Mouse (Mus musculus): ENCODE measurements around the gene Zfp58. TPM values are rescaled to one million over a fixed set of nuclear protein-coding genes. Genes with fewer than 3 reads are reported as not detected.
"Not testable (repeated sequence)": the region's sequence is repeated elsewhere in the genome, so short reads cannot be mapped to it uniquely, and the experiment has no call there.

Zfp58 gene
- polyA plus RNA-seq, 1 experiment from 2014 or later = 2.3 TPM

DNA sequence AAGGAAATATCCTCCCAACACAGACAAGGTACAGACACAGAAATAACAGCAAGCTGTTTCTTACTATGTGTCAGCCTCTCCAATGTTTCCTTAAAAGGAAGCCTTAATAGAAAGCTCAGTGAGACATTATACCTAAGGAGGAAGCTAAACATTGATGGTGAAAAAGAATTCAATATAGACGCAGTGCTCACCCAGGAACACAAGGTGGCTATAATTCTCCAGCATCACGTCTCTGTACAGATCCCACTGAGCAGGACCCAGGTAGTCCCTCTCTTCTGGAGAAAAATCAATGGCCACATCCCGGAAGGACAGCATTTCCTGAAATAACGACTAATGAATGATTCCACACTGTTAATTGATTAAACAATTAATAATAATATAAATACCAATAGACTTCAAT lies 18.8 kb downstream of the Zfp58 start:
- ATAC-seq (ENCODE audit: low read depth) = no peak
- Histone ChIP-seq H3K9me3 (replicated peaks; ENCODE audit: control insufficient read depth, low read length) (no peaks in the 10 kb centered on the region), H3K9ac (ENCODE audit: low read depth, low read length) (no peak overlapping the region), H3K27me3 (ENCODE audit: control insufficient read depth, insufficient read depth, low read depth, low read length) (no peaks in the 10 kb centered on the region), H3K4me1 (ENCODE audit: control insufficient read depth, low read depth, low read length) (peaks cover 8% of the 10 kb centered on the region), H3K4me3 (ENCODE audit: low read depth, low read length) (no peak overlapping the region), H3K4me2 (ENCODE audit: low read depth, low read length) (no peak overlapping the region), H3K36me3 (ENCODE audit: control insufficient read depth, insufficient read depth) (peaks cover 2% of the 10 kb centered on the region; the same call in 1 of the 2 replicates), H3K27ac (ENCODE audit: low read length) (no peak overlapping the region)
- WGBS (ENCODE audit: insufficient replicate concordance) = 53% methylated on average over 4 of the region's 4 CpGs

DNA sequence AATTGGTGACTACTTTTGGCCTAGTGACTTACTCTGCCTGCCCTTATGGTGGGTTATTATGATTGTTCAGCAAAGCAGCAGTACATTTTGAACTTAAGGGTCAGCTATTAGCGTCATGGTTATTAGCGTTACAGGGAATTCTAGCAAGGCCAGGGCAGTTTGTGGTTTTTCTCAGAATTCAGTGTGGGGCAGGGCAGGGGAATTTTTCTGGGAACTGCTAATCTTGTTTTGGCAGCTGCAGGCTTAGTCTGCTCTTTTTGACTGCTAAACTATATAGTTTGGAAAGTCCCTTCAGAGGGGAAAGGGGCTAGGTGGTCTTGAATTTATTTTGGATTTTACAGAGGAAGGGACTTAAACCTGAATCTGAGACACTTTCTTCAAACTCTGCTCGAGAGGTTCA lies 31.1 kb downstream of the Zfp58 start:
- 60% methylated on average over 3 of the region's 3 CpGs for whole genome bisulfite sequencing (ENCODE audit: insufficient replicate concordance)
- H3K36me3 ChIP-seq (ENCODE audit: control insufficient read depth, insufficient read depth) = peaks cover 6% of the 10 kb centered on the region
- H3K27me3 ChIP-seq (ENCODE audit: control insufficient read depth, insufficient read depth, low read depth, low read length) = no peaks in the 10 kb centered on the region
- no peaks in the 10 kb centered on the region for H3K4me1 ChIP-seq (ENCODE audit: control insufficient read depth, low read depth, low read length)
- H3K27ac ChIP-seq (ENCODE audit: low read length) = no peak overlapping the region
- no peak overlapping the region for H3K9ac ChIP-seq (ENCODE audit: low read depth, low read length)
- H3K4me3 ChIP-seq (ENCODE audit: low read depth, low read length) = no peak overlapping the region
- ATAC-seq (ENCODE audit: low read depth) = no peak
- no peak overlapping the region for H3K4me2 ChIP-seq (ENCODE audit: low read depth, low read length)
- H3K9me3 ChIP-seq (replicated peaks; ENCODE audit: control insufficient read depth, low read length) = no peaks in the 10 kb centered on the region

DNA sequence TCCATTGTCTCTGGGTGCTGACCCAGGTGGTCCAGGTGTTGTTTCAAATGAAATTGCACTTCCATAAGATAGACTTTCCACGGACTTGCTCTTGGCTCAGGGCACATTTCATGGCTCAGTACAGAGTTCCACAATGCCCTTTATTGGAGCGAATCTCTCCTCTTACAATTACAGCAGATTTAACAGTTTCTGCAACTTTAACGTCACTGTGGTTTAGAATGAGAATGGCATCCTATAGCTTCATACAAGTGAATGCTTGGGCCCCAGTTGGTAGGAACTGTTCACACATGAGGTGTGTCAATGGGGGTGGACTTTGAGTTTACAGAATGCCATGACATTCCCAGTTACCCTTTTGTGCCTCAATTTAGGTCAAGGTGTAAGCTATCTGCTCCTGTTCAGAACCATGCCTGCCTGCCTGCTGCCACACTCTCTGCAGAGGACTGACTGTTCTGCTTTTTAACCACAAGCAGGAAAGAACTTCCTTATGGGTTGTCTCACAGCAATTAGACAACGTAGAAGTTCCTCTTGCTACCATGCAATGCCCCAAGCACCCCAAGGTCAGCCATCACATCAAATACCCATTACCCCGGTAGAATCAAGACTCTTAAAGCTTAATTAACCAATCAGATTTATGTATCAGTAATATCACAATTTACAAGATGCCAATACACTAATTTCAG lies 36.7 kb downstream of the Zfp58 start:
- H3K9me3 ChIP-seq (replicated peaks; ENCODE audit: control insufficient read depth, low read length); H3K4me2 ChIP-seq (ENCODE audit: low read depth, low read length); H3K4me3 ChIP-seq (ENCODE audit: low read depth, low read length); ATAC-seq (ENCODE audit: low read depth); H3K4me1 ChIP-seq (ENCODE audit: control insufficient read depth, low read depth, low read length); H3K27me3 ChIP-seq (ENCODE audit: control insufficient read depth, insufficient read depth, low read depth, low read length); H3K9ac ChIP-seq (ENCODE audit: low read depth, low read length); H3K36me3 ChIP-seq (ENCODE audit: control insufficient read depth, insufficient read depth); H3K27ac ChIP-seq (ENCODE audit: low read length): not testable (repeated sequence)
- WGBS (ENCODE audit: insufficient replicate concordance) = 23% methylated on average over 2 of the region's 5 CpGs

DNA sequence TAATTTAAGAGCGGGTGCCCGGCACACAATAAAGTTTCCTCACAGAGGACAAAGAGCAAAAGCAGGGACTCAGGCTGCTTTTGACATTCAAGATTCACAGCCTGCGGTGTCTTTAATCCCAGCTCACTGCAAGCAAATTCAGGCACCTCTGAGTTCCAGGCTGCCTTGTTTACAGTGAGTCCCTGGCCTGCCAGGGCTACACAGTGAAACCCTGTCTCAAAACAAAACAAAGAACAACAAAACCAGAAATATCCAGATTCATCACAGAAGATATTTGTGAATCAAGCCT lies 48.4 kb downstream of the Zfp58 start:
- peak overlapping the region; percentile 44; the same call in 1 of the 2 replicates for H3K27ac ChIP-seq (ENCODE audit: low read length)
- ATAC-seq (ENCODE audit: low read depth) = no peak

GRCm38 (mm10) chr13:67451172-67452020 lies 49.0 kb downstream of the Zfp58 start, which contains the start of gene Zfp874a:
TSS of gene Zfp874a (minus strand) at chr13:67451624.
- WGBS (ENCODE audit: insufficient replicate concordance) = 2% methylated on average over 20 of the region's 20 CpGs
- H3K27ac ChIP-seq (ENCODE audit: low read length) = peak within 1 kb of the TSS; percentile 72
- no peaks in the 10 kb centered on the region for H3K27me3 ChIP-seq (ENCODE audit: control insufficient read depth, insufficient read depth, low read depth, low read length)

More for the DNA sequence above, 48.4 kb downstream of the Zfp58 start:
- Histone ChIP-seq H3K27me3 (ENCODE audit: control insufficient read depth, insufficient read depth, low read depth, low read length) (no peaks in the 10 kb centered on the region), H3K9me3 (replicated peaks; ENCODE audit: control insufficient read depth, low read length) (no peaks in the 10 kb centered on the region), H3K4me3 (ENCODE audit: low read depth, low read length) (peak overlapping the region; percentile 73), H3K36me3 (ENCODE audit: control insufficient read depth, insufficient read depth) (peaks cover 3% of the 10 kb centered on the region; the same call in 1 of the 2 replicates), H3K4me1 (ENCODE audit: control insufficient read depth, low read depth, low read length) (no peaks in the 10 kb centered on the region; the same call in 1 of the 2 replicates), H3K9ac (ENCODE audit: low read depth, low read length) (peak overlapping the region; percentile 58; the same call in 1 of the 2 replicates), H3K4me2 (ENCODE audit: low read depth, low read length) (peak overlapping the region; percentile 68)
- WGBS (ENCODE audit: insufficient replicate concordance) = 10% methylated on average over 3 of the region's 3 CpGs

More at GRCm38 (mm10) chr13:67451172-67452020, 49.0 kb downstream of the Zfp58 start, which contains the start of gene Zfp874a:
- no peaks in the 10 kb centered on the region for H3K9me3 ChIP-seq (replicated peaks; ENCODE audit: control insufficient read depth, low read length)
- peak within 1 kb of the TSS; percentile 70 for H3K9ac ChIP-seq (ENCODE audit: low read depth, low read length)
- peak; percentile 97 for ATAC-seq (ENCODE audit: low read depth)
- no peaks in the 10 kb centered on the region; the same call in 1 of the 2 replicates for H3K4me1 ChIP-seq (ENCODE audit: control insufficient read depth, low read depth, low read length)
- H3K4me3 ChIP-seq (ENCODE audit: low read depth, low read length) = peak within 1 kb of the TSS; percentile 73
- peaks cover 3% of the 10 kb centered on the region; the same call in 1 of the 2 replicates for H3K36me3 ChIP-seq (ENCODE audit: control insufficient read depth, insufficient read depth)
- H3K4me2 ChIP-seq (ENCODE audit: low read depth, low read length) = peak within 1 kb of the TSS; percentile 68

Other genes with a start within 250 kb of the Zfp58 start
- 0.41 and 0.50 TPM in 2 replicates for gene Zfp458, start 222.1 kb downstream of the Zfp58 start, polyA plus RNA-seq (2015; fragmentation: Nextera tagmentation; extraction: Ambion mirVana)
- 0.46 TPM in 1 of 2 replicates, not detected in the other for gene Zfp457, start 194.1 kb downstream of the Zfp58 start, polyA plus RNA-seq (2015; fragmentation: Nextera tagmentation; extraction: Ambion mirVana)
- 0.65 and 0.75 TPM in 2 replicates for gene Zfp595, start 168.0 kb downstream of the Zfp58 start, polyA plus RNA-seq (2015; fragmentation: Nextera tagmentation; extraction: Ambion mirVana)
- 0.19 TPM in 1 of 2 replicates, not detected in the other for gene Gm28044, start 140.0 kb downstream of the Zfp58 start, polyA plus RNA-seq (2015; fragmentation: Nextera tagmentation; extraction: Ambion mirVana)
- 0.62 and 0.63 TPM in 2 replicates for gene Zfp953, start 139.9 kb downstream of the Zfp58 start, polyA plus RNA-seq (2015; fragmentation: Nextera tagmentation; extraction: Ambion mirVana)
- 0.13 and 0.35 TPM in 2 replicates for gene Gm28041, start 124.8 kb downstream of the Zfp58 start, polyA plus RNA-seq (2015; fragmentation: Nextera tagmentation; extraction: Ambion mirVana)
- gene Zfp456, start 124.7 kb downstream of the Zfp58 start, polyA plus RNA-seq (2015; fragmentation: Nextera tagmentation; extraction: Ambion mirVana) = 0.36 and 0.47 TPM in 2 replicates
- 1.5 and 2.1 TPM in 2 replicates for gene Zfp429, start 100.7 kb downstream of the Zfp58 start, polyA plus RNA-seq (2015; fragmentation: Nextera tagmentation; extraction: Ambion mirVana)
- 0.09 and 0.14 TPM in 2 replicates for gene Zfp459, start 79.1 kb downstream of the Zfp58 start, polyA plus RNA-seq (2015; fragmentation: Nextera tagmentation; extraction: Ambion mirVana)
- gene Zfp874a, start 48.9 kb downstream of the Zfp58 start, polyA plus RNA-seq (2015; fragmentation: Nextera tagmentation; extraction: Ambion mirVana) = 7.3 and 7.7 TPM in 2 replicates
- 3.0 and 3.2 TPM in 2 replicates for gene Zfp874b, start 16.3 kb downstream of the Zfp58 start, polyA plus RNA-seq (2015; fragmentation: Nextera tagmentation; extraction: Ambion mirVana)
- not detected in 2 replicates for gene Gm26965, start 25.6 kb upstream of the Zfp58 start, polyA plus RNA-seq (2015; fragmentation: Nextera tagmentation; extraction: Ambion mirVana)
- gene Zfp87, start 25.6 kb upstream of the Zfp58 start, polyA plus RNA-seq (2015; fragmentation: Nextera tagmentation; extraction: Ambion mirVana) = 6.3 and 7.8 TPM in 2 replicates
- 3.9 and 4.0 TPM in 2 replicates for gene Zfp748, start 53.3 kb upstream of the Zfp58 start, polyA plus RNA-seq (2015; fragmentation: Nextera tagmentation; extraction: Ambion mirVana)
- gene Zfp729b, start 109.2 kb upstream of the Zfp58 start, polyA plus RNA-seq (2015; fragmentation: Nextera tagmentation; extraction: Ambion mirVana) = 1.1 TPM in 2 replicates
- not detected in 2 replicates for gene Gm49345, start 137.2 kb upstream of the Zfp58 start, polyA plus RNA-seq (2015; fragmentation: Nextera tagmentation; extraction: Ambion mirVana)
- gene Zfp729a, start 137.2 kb upstream of the Zfp58 start, polyA plus RNA-seq (2015; fragmentation: Nextera tagmentation; extraction: Ambion mirVana) = 0.77 and 0.99 TPM in 2 replicates
- gene Zfp738, start 186.5 kb upstream of the Zfp58 start, polyA plus RNA-seq (2015; fragmentation: Nextera tagmentation; extraction: Ambion mirVana) = 2.5 and 2.8 TPM in 2 replicates
- 1.4 TPM in 2 replicates for gene Zfp65, start 228.6 kb upstream of the Zfp58 start, polyA plus RNA-seq (2015; fragmentation: Nextera tagmentation; extraction: Ambion mirVana)